Comparison of ENCODE assay signal across 8 mouse cellular contexts in genomic region chr7:3606798-3607197, GRCm38 (mm10). TPM values are rescaled to one million over a fixed set of nuclear protein-coding genes. Genes with fewer than 3 reads are reported as not detected.
DNase-seq lines count a peak whose midpoint lies in the region; ATAC-seq and TF ChIP-seq lines count a peak whose summit lies in the region.

No protein-coding gene starts in this region.

- POLR2A ChIA-PET in Patski (lab: Charles Lee), result interaction anchor here (0.6 kb wide), 1 partner anchor 11 kb away, joined by 4 read pairs; no protein-coding TSS in a partner anchor

- H3K27ac ChIP-seq in layer of hippocampus, adult 2 months, result no peak overlapping the region
- no peak overlapping the region for H3K27ac ChIP-seq in hindbrain, embryonic 13.5 days

- no peak overlapping the region for H3K4me3 ChIP-seq in layer of hippocampus, adult 2 months
- H3K4me3 ChIP-seq in hindbrain, embryonic 13.5 days, result no peak overlapping the region

- peak; percentile 73 for TF ChIP-seq CTCF in layer of hippocampus, adult 2 months (conservative IDR thresholded peaks at IDR 0.05)
- TF ChIP-seq CTCF in Patski (IDR thresholded peaks at IDR 0.05), result peak; percentile 66

- no peak for DNase-seq in layer of hippocampus, adult 2 months (ENCODE audit: low spot score in 2 of 2)
- no peak for DNase-seq in layer of hippocampus, adult 9-11 months
- DNase-seq in Patski (ENCODE audit: low read depth, low spot score), result no peak
- peak; percentile 42 to 43 for DNase-seq in kidney, adult 8-10 months
- peak; percentile 57 for DNase-seq in retina, embryonic 14.5 days (ENCODE audit: low spot score)
- no peak for DNase-seq in frontal cortex, adult 2 months (ENCODE audit: extremely low spot score in 1 of 2, low spot score in 1 of 2)

- H3K9ac ChIP-seq in hindbrain, embryonic 13.5 days, result no peak overlapping the region

- CTCF ChIA-PET in Patski (lab: Charles Lee), result interaction anchor here (1.0 to 2.5 kb wide), 4 partner anchors 10 to 297 kb away, joined by 3 to 15 read pairs (median 3); partner anchors contain the start of genes Ndufa3 and Oscar

- H3K9me3 ChIP-seq in hindbrain, embryonic 13.5 days, result no peaks in the 10 kb centered on the region

- H3K27me3 ChIP-seq in Patski, result no peaks in the 10 kb centered on the region
- H3K27me3 ChIP-seq in hindbrain, embryonic 13.5 days, result no peaks in the 10 kb centered on the region

- H3K36me3 ChIP-seq in hindbrain, embryonic 13.5 days, result no peaks in the 10 kb centered on the region

- peak; percentile 85 for ATAC-seq in Patski
- no peak for ATAC-seq in erythroblast, adult 5-6 weeks (replicated peaks; ENCODE audit: low FRiP score, poor library complexity, severe bottlenecking)
- ATAC-seq in hindbrain, embryonic 13.5 days (ENCODE audit: low FRiP score), result no peak

- in situ Hi-C loops in Patski (cut with MboI; ENCODE audit: low pct_unique_long_range_greater_than_20kb), result no loop called here

- no peak overlapping the region for H3K4me2 ChIP-seq in hindbrain, embryonic 13.5 days

- no peaks in the 10 kb centered on the region for H3K4me1 ChIP-seq in hindbrain, embryonic 13.5 days (replicated peaks)

- WGBS in hindbrain, embryonic 13.5 days, result 14% methylated on average over 2 of the region's 2 CpGs

RNA-seq across cellular contexts. Expression of gene Oscar, which starts 9.2 kb away (rescaled TPM):
- 1 to 10 TPM in 1 of 2 experiments, under 1 TPM in 1; 0.56 to 1.5 TPM for total RNA-seq in layer of hippocampus, adult 2 months (2021)
- polyA plus RNA-seq in Patski (2021), result 0.09 TPM
- not detected in 2 replicates for total RNA-seq in erythroblast, adult 5-6 weeks (2015; ENCODE audit: low replicate concordance)
- total RNA-seq in erythroblast, adult 5-6 weeks (2017; ENCODE audit: low replicate concordance), result not detected in 2 replicates
- 4.9 and 5.5 TPM in 2 replicates for polyA plus RNA-seq in frontal cortex, adult 2 months (2012; rRNA removed)
- polyA plus RNA-seq in hindbrain, embryonic 13.5 days (2015; fragmentation: Nextera tagmentation; extraction: Ambion mirVana), result 0.35 and 0.39 TPM in 2 replicates

RNA-seq across cellular contexts. Expression of gene Ndufa3, which starts 10.4 kb away (rescaled TPM):
- 100 to 1,000 TPM; 537 to 571 TPM for total RNA-seq in layer of hippocampus, adult 2 months (2021)
- polyA plus RNA-seq in Patski (2021), result 328 TPM
- 136 and 146 TPM in 2 replicates for total RNA-seq in erythroblast, adult 5-6 weeks (2015; ENCODE audit: low replicate concordance)
- 46.0 and 54.0 TPM in 2 replicates for total RNA-seq in erythroblast, adult 5-6 weeks (2017; ENCODE audit: low replicate concordance)
- polyA plus RNA-seq in frontal cortex, adult 2 months (2012; rRNA removed), result 302 and 306 TPM in 2 replicates
- 481 and 487 TPM in 2 replicates for polyA plus RNA-seq in hindbrain, embryonic 13.5 days (2015; fragmentation: Nextera tagmentation; extraction: Ambion mirVana)

RNA-seq across cellular contexts. Expression of gene Tfpt, which starts 22.9 kb away (rescaled TPM):
- total RNA-seq in layer of hippocampus, adult 2 months (2021), result 10 to 100 TPM; 43.7 to 51.9 TPM
- polyA plus RNA-seq in Patski (2021), result 27.1 TPM
- total RNA-seq in erythroblast, adult 5-6 weeks (2015; ENCODE audit: low replicate concordance), result 4.2 and 4.6 TPM in 2 replicates
- total RNA-seq in erythroblast, adult 5-6 weeks (2017; ENCODE audit: low replicate concordance), result 15.4 and 15.5 TPM in 2 replicates
- polyA plus RNA-seq in frontal cortex, adult 2 months (2012; rRNA removed), result 38.1 and 43.3 TPM in 2 replicates
- 32.9 and 37.4 TPM in 2 replicates for polyA plus RNA-seq in hindbrain, embryonic 13.5 days (2015; fragmentation: Nextera tagmentation; extraction: Ambion mirVana)

RNA-seq across cellular contexts. Expression of gene Prpf31, which starts 23.0 kb away (rescaled TPM):
- 10 to 100 TPM; 55.5 to 59.2 TPM for total RNA-seq in layer of hippocampus, adult 2 months (2021)
- polyA plus RNA-seq in Patski (2021), result 58.0 TPM
- 8.8 and 10.4 TPM in 2 replicates for total RNA-seq in erythroblast, adult 5-6 weeks (2015; ENCODE audit: low replicate concordance)
- total RNA-seq in erythroblast, adult 5-6 weeks (2017; ENCODE audit: low replicate concordance), result 9.5 and 16.4 TPM in 2 replicates
- polyA plus RNA-seq in frontal cortex, adult 2 months (2012; rRNA removed), result 59.0 and 68.2 TPM in 2 replicates
- polyA plus RNA-seq in hindbrain, embryonic 13.5 days (2015; fragmentation: Nextera tagmentation; extraction: Ambion mirVana), result 99.1 and 105 TPM in 2 replicates

RNA-seq across cellular contexts. Expression of gene Cnot3, which starts 38.3 kb away (rescaled TPM):
- total RNA-seq in layer of hippocampus, adult 2 months (2021), result 10 to 100 TPM; 67.9 to 71.5 TPM
- 56.5 TPM for polyA plus RNA-seq in Patski (2021)
- 80.9 and 94.9 TPM in 2 replicates for total RNA-seq in erythroblast, adult 5-6 weeks (2015; ENCODE audit: low replicate concordance)
- total RNA-seq in erythroblast, adult 5-6 weeks (2017; ENCODE audit: low replicate concordance), result 15.2 and 20.4 TPM in 2 replicates
- polyA plus RNA-seq in frontal cortex, adult 2 months (2012; rRNA removed), result 49.5 and 63.6 TPM in 2 replicates
- 47.1 and 49.9 TPM in 2 replicates for polyA plus RNA-seq in hindbrain, embryonic 13.5 days (2015; fragmentation: Nextera tagmentation; extraction: Ambion mirVana)

Comparison
In these comparisons a context has a peak if more than half of its experiments do, and no peak if none do; other contexts are left out.
1. DNase-seq: peak in kidney, adult 8-10 months (2 of 2) and retina, embryonic 14.5 days (single experiment); none in layer of hippocampus, adult 2 months (0 of 2), layer of hippocampus, adult 9-11 months (single experiment), Patski (single experiment) and frontal cortex, adult 2 months (0 of 2).